Mouse (Mus musculus) embryo, embryonic 11.5 days (tissue): ENCODE data around the gene Pigo.

Experiments used
- DNase-seq: peaks from one replicate; pipeline ENCODE4 v3.0.0-alpha.2; 2012; ENCODE audit warnings: low read depth, low spot score

The Pigo gene

GRCm38 (mm10) chr4:43037860-43038566 is 12.4 kb upstream of the Pigo start:
- DNase-seq: no peak

DNA sequence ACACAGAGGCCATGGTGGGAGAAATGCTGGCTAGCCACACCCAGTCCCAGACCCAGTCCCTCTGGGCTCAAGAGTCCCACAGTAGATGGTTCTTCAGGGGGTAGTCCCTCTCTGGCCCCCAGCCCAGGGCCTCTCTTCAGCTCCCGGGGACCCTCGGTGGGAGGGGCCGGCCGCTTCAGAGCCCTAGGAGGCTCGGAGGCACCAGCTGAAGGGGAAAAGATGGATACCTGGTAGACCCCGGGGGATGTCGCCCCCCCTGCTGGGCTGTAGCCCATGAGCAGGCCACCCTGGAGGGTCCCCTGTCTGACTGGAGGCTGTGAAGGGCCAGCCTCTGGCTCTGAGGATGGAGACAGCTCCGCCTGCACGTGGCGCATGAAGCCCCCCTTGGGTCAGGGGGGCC is 10.7 kb upstream of the Pigo start:
- DNase-seq: no peak

GRCm38 (mm10) chr4:43035851-43036250 is 10.2 kb upstream of the Pigo start:
- no peak for DNase-seq

GRCm38 (mm10) chr4:43033481-43033880 is 7.9 kb upstream of the Pigo start:
- no peak for DNase-seq

DNA sequence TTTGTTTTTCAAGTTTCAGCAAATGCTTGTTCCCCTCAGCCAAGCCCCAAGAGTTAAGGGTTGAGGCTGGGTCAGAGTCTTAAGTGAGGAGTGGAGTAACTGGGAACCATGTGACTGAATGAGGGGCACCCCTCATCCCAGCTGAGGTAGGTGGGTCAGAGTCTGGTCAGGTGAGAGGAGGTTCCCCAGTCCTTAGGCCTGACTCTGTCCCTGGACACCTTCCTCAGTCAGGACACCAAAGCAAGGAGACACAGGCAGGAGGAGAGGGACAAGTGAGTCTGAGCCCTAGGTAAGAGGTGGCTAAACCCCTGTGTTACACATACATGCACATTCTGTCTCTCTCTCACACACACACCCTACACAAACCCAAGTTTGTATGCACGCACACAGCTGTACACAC is 6.9 kb upstream of the Pigo start:
- DNase-seq: no peak

DNA sequence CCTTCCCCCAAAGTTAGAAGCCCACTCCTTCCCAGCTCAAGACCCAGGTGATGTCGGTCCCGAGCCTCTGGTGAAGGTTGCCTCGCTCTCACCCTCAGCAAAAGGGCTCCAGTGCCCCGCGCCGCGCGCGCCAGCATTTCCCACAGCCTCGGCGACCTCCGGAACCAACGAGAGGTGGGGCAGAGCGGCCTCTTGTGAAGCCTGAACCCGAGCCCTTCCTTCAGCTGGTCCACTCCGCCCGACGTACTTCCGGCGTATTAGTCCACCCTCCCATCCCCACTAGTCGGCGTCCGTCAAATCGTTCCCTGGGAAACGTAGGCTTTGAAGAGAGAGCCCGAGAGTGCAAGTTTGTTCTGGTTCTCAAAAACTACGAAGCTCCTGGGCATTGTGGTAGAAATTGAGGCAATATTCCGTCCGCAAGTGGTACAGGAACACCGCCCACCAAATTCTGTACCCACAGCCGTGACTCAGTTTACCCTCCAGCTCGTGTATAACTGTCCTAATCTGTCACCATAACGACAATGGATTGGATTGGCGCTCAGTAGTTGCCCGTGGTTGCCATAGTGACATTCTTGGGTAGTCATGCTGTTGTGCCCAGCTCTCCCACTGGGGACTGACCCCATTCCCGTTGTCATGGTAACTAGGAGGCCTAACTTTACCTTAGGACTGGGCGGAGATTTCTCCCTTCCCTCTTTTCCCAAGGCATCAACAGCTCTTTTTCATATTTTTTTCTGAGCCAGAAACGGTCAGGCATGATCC is 5.8 kb upstream of the Pigo start, which contains the start of gene Stoml2:
TSS of gene Stoml2 (minus strand) at position 474 of the 759 bp plus-strand sequence.
- DNase-seq: peak; percentile 87

DNA sequence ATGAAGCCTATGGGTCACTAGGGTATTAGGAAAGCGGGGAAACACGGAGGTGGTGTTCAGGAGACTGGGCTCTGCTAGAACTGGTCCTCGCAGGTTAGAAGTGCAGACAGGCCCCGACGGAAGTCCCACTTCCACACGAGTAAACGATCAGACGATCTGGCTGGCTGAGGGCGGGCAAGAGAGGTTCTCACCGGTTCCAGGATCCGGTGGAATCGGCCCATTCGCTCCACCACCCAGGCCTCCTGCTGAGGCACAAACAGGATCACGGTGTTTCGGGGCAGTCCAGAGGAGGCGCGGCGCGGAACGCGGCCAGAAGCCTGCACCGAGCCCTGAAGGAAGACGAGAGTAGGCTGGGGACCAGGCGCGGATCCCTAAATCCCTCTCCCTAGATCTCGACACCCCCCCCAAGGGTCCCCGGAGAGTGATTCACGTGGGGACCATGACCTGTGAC is 5.2 kb upstream of the Pigo start:
- no peak for DNase-seq

DNA sequence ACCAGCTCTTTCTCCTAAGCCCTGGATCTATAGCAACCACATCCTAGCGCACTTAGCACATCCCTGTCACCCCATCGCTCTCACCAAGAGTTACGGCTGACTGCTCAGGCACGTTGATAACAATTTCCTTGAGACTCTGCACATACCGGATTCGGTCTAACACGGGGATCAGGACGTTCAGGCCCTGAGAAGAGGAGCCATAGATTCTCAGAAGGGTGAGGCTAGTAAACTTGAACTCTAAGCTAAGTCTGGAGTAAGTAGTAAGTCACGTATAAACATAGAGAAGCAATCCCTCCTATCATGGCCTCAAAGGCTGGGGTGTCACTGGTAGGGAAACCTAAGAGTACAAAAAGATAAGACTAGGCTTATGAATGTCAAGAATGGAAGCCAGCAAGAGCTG is 4.7 kb upstream of the Pigo start:
- DNase-seq: no peak

GRCm38 (mm10) chr4:43029749-43030148 is 4.1 kb upstream of the Pigo start:
- DNase-seq: no peak

GRCm38 (mm10) chr4:43029121-43029520 is 3.5 kb upstream of the Pigo start:
- DNase-seq: no peak

- DNase-seq: no peak
Observed at GRCm38 (mm10) chr4:43024673-43025072, 946 bp downstream of the Pigo start.

DNA sequence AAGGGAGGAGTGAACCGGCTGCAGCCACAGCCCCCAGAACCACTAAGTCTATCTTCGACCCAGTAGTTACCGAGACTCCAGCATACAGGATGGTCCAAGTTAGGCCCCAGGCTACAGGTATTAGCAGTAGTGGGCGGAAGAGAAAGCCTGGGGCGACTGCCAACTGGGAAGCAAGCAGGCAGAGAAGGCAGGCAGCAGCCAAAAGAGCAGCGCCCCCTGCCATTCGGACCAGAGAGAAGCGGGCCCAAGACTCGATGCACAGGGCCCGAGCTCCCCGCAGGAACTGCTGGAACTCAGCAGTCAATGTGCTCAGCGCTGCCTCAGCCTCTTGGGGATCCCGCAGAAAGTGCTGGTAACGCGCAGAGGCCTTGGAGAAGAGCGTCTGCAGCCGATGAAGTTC is 4.3 kb downstream of the Pigo start:
- DNase-seq: no peak

DNA sequence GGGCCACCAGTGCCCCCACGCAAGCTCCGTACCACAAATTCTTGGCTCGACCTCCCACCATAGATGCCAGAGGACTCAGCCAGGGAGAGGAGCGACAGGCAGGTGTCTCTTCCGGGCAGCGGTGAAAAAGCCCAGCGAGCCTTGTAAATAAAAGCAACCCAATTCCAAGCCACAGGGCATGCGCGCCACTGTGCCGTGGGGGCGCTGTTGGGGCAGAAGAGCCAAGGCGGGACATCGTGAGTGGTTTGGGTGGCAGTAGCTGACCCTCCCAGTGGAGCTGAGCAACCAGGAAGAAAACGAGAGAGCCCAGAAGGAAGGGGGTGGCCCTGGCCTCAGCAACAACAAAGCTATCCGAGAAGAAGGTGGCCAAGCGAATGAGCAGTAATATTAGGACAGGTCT is 4.7 kb downstream of the Pigo start:
- DNase-seq: no peak

DNA sequence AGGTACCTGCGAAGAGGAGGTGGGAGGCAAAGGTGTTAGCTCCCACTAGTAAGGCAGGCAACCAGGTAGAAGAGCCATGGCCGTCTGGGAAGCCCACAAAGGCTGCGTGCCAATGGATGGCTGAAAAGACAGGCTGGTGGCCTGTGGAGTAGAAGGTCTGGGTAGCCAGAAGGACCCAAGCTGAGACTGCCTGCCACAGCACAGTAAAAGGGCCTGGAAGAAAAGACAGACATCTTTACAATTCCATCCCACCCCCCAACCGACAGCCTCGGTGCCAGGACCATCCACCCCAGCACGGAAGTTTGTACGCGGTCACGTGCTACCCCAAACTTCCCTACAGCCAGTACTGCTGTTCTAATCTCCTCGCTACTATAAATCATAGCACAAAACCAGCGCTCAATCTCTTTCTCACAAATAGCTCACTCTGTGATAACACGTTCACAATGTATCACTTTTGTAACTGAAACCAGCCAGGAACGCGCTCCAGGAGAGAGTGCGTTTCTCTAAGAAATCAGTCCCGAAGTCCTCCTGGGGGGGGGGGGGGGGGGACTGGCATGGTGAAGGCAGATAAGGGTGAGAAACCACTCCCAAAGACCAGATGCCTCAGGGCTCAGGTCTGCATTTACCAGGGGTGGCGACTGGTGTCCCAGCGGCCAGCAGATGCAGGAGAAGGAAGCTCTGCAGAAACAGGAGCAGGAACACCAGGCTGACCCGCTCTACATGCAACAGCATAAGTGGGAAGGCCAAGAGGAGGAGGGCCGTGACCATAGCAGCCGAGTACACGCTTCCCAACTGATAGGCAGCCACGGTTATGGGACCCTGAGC is 5.8 kb downstream of the Pigo start:
- no peak for DNase-seq

GRCm38 (mm10) chr4:43019176-43019575 is 6.4 kb downstream of the Pigo start:
- DNase-seq: no peak

- DNase-seq: no peak
Observed at GRCm38 (mm10) chr4:43018156-43018555, 7.5 kb downstream of the Pigo start.

DNA sequence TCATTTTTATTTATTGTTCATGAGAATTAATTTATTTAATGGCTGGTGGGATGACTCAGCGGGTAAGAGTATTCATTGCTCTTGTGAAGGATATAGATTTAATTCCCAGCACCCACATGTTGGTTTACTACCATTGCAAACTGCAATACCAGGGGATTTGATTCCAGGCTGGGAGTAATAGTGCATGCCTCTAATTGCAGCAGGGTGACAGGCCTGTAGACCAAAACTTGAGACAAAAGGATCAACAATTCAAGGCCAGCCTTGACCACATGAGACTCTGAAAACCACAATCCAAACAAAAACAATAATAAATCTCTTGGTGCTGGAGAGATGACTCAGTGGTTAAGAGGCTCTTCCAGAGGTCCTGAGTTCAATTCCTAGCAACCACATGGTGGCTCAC is 13.5 kb downstream of the Pigo start:
- DNase-seq: no peak

GRCm38 (mm10) chr4:43010161-43011038 is 15.2 kb downstream of the Pigo start, which contains the start of gene Fancg:
Fancg (minus strand) TSS chr4:43010506.
- peak; percentile 74 for DNase-seq

GRCm38 (mm10) chr4:43005765-43006164 is 19.9 kb downstream of the Pigo start:
- no peak for DNase-seq

GRCm38 (mm10) chr4:43004951-43005350 is 20.7 kb downstream of the Pigo start:
- DNase-seq: no peak
